Mouse (Mus musculus): Measurements from ENCODE around the gene Gm10447. TPM values are rescaled to one million over a fixed set of nuclear protein-coding genes. Genes with fewer than 3 reads are reported as not detected.

Gm10447 gene
- total and polyA plus RNA-seq, 3 experiments = not detected

- no peak for ATAC-seq (ENCODE audit: extremely low read depth, insufficient number of reproducible peaks, low FRiP score, poor library complexity, severe bottlenecking)
- no peaks in the 10 kb centered on the region for H3K36me3 ChIP-seq (replicated peaks)
Measured at GRCm38 (mm10) chr11:53496946-53497345, 40.0 kb upstream of the Gm10447 start.

DNA sequence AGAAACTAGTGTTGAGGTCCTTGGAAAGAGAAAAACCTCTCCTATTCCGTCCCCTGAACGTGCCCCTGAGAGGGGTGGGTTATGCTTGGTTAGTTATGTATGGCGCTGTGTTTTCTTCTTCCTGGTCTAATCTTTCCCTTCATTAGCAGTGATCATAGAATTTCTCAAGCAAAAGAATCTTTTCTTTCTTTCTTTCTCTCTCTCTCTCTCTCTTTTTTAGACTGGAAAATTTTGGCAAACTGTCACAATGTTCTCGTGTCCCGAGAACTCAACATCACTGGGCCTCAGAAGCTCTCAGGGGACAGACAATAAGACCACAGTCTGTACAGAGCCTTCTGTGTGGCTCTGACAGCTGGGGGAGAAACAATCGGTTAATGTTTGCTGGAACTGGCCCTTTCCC is 38.5 kb upstream of the Gm10447 start:
- Histone ChIP-seq H3K9me3 (replicated peaks) (no peaks in the 10 kb centered on the region), H3K27me3 (ENCODE audit: insufficient read depth, low read length) (peaks cover 12% of the 10 kb centered on the region), H3K4me3 (ENCODE audit: low read depth, low read length) (no peak overlapping the region), H3K4me1 (ENCODE audit: insufficient read depth, low read depth, low read length) (peaks cover 16% of the 10 kb centered on the region), H3K36me3 (replicated peaks) (no peaks in the 10 kb centered on the region)
- DNase-seq (ENCODE audit: low spot score) (no peak), ATAC-seq (ENCODE audit: extremely low read depth, insufficient number of reproducible peaks, low FRiP score, poor library complexity, severe bottlenecking) (no peak)
- no peak for TF ChIP-seq POLR2AphosphoS5 (IDR thresholded peaks at IDR 0.05; ENCODE audit: insufficient replicate concordance, low read depth, low read length)
- no peak for TF ChIP-seq GATA2 (IDR thresholded peaks at IDR 0.05; ENCODE audit: borderline replicate concordance, low read depth, low read length)
- TF ChIP-seq GATA1 (IDR thresholded peaks at IDR 0.05; ENCODE audit: borderline replicate concordance, low read length) = no peak
- no peak for TF ChIP-seq TAL1 (conservative IDR thresholded peaks at IDR 0.05; ENCODE audit: low read depth, low read length)
- TF ChIP-seq CTCF (IDR thresholded peaks at IDR 0.05; ENCODE audit: low read depth, low read length) = no peak

More at GRCm38 (mm10) chr11:53496946-53497345, 40.0 kb upstream of the Gm10447 start:
- Histone ChIP-seq H3K9me3 (replicated peaks) (no peaks in the 10 kb centered on the region), H3K4me1 (ENCODE audit: insufficient read depth, low read depth, low read length) (peaks cover 27% of the 10 kb centered on the region), H3K27me3 (ENCODE audit: insufficient read depth, low read length) (peaks cover 16% of the 10 kb centered on the region), H3K4me3 (ENCODE audit: low read depth, low read length) (no peak overlapping the region)
- no peak for TF ChIP-seq TAL1 (conservative IDR thresholded peaks at IDR 0.05; ENCODE audit: low read depth, low read length)
- no peak for TF ChIP-seq GATA2 (IDR thresholded peaks at IDR 0.05; ENCODE audit: borderline replicate concordance, low read depth, low read length)
- no peak for TF ChIP-seq CTCF (IDR thresholded peaks at IDR 0.05; ENCODE audit: low read depth, low read length)
- no peak for TF ChIP-seq POLR2AphosphoS5 (IDR thresholded peaks at IDR 0.05; ENCODE audit: insufficient replicate concordance, low read depth, low read length)
- TF ChIP-seq GATA1 (IDR thresholded peaks at IDR 0.05; ENCODE audit: borderline replicate concordance, low read length) = no peak
- no peak for DNase-seq (ENCODE audit: low spot score)

GRCm38 (mm10) chr11:53493243-53493955 is 36.5 kb upstream of the Gm10447 start:
- ATAC-seq (ENCODE audit: extremely low read depth, insufficient number of reproducible peaks, low FRiP score, poor library complexity, severe bottlenecking) = no peak

DNA sequence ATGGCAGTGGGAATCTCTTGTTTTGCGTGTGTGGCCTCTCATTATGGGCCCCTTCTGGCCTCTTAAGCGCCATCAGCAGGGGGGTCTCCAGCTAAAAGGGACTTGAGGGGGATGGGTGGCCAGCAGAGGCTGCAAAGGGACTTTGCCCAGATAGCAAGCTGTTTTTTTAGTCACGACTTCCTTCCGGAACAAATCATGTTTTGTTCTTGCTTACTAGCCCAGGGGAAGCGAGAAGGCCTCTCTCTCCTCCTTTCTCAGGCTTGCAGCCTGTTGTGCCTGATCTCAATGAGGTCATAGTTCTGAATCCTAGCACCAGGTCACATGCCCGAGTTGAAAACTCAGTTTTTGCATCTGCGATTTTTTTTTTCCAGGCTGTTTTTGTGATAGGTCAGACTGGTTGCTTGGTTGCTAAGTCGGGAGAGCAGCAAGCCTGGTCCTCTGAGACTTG is 35.1 kb upstream of the Gm10447 start:
- ATAC-seq (ENCODE audit: extremely low read depth, insufficient number of reproducible peaks, low FRiP score, poor library complexity, severe bottlenecking) (no peak), DNase-seq (ENCODE audit: low spot score) (no peak)
- no peak overlapping the region for H3K4me3 ChIP-seq (ENCODE audit: low read depth, low read length)
- H3K9me3 ChIP-seq (replicated peaks) = no peaks in the 10 kb centered on the region
- peaks cover 16% of the 10 kb centered on the region for H3K4me1 ChIP-seq (ENCODE audit: insufficient read depth, low read depth, low read length)
- no peak for TF ChIP-seq GATA2 (IDR thresholded peaks at IDR 0.05; ENCODE audit: borderline replicate concordance, low read depth, low read length)
- TF ChIP-seq POLR2AphosphoS5 (IDR thresholded peaks at IDR 0.05; ENCODE audit: insufficient replicate concordance, low read depth, low read length) = no peak
- no peak for TF ChIP-seq TAL1 (conservative IDR thresholded peaks at IDR 0.05; ENCODE audit: low read depth, low read length)
- TF ChIP-seq CTCF (IDR thresholded peaks at IDR 0.05; ENCODE audit: low read depth, low read length) = no peak
- no peak for TF ChIP-seq GATA1 (IDR thresholded peaks at IDR 0.05; ENCODE audit: borderline replicate concordance, low read length)
- H3K27me3 ChIP-seq (ENCODE audit: insufficient read depth, low read length) = peaks cover 5% of the 10 kb centered on the region
- H3K36me3 ChIP-seq (replicated peaks) = no peaks in the 10 kb centered on the region

More at GRCm38 (mm10) chr11:53493243-53493955, 36.5 kb upstream of the Gm10447 start:
- Histone ChIP-seq H3K36me3 (replicated peaks) (no peaks in the 10 kb centered on the region), H3K4me3 (ENCODE audit: low read depth, low read length) (no peak overlapping the region), H3K4me1 (ENCODE audit: insufficient read depth, low read depth, low read length) (peaks cover 17% of the 10 kb centered on the region), H3K27me3 (ENCODE audit: insufficient read depth, low read length) (peaks cover 6% of the 10 kb centered on the region), H3K9me3 (replicated peaks) (no peaks in the 10 kb centered on the region)
- no peak for DNase-seq (ENCODE audit: low spot score)
- TF ChIP-seq GATA2 (IDR thresholded peaks at IDR 0.05; ENCODE audit: borderline replicate concordance, low read depth, low read length) (no peak), POLR2AphosphoS5 (IDR thresholded peaks at IDR 0.05; ENCODE audit: insufficient replicate concordance, low read depth, low read length) (no peak), GATA1 (IDR thresholded peaks at IDR 0.05; ENCODE audit: borderline replicate concordance, low read length) (no peak), TAL1 (conservative IDR thresholded peaks at IDR 0.05; ENCODE audit: low read depth, low read length) (no peak), CTCF (IDR thresholded peaks at IDR 0.05; ENCODE audit: low read depth, low read length) (no peak)

GRCm38 (mm10) chr11:53489421-53489820 is 32.5 kb upstream of the Gm10447 start:
- H3K9me3 ChIP-seq (replicated peaks) = no peaks in the 10 kb centered on the region
- ATAC-seq (ENCODE audit: extremely low read depth, insufficient number of reproducible peaks, low FRiP score, poor library complexity, severe bottlenecking) = no peak
- no peak for DNase-seq (ENCODE audit: low spot score)
- TF ChIP-seq CTCF (IDR thresholded peaks at IDR 0.05; ENCODE audit: low read depth, low read length) (no peak), TAL1 (conservative IDR thresholded peaks at IDR 0.05; ENCODE audit: low read depth, low read length) (no peak), GATA2 (IDR thresholded peaks at IDR 0.05; ENCODE audit: borderline replicate concordance, low read depth, low read length) (no peak), GATA1 (IDR thresholded peaks at IDR 0.05; ENCODE audit: borderline replicate concordance, low read length) (no peak), POLR2AphosphoS5 (IDR thresholded peaks at IDR 0.05; ENCODE audit: insufficient replicate concordance, low read depth, low read length) (no peak)
- no peaks in the 10 kb centered on the region for H3K36me3 ChIP-seq (replicated peaks)
- peaks cover 7% of the 10 kb centered on the region for H3K27me3 ChIP-seq (ENCODE audit: insufficient read depth, low read length)
- no peak overlapping the region for H3K4me3 ChIP-seq (ENCODE audit: low read depth, low read length)
- H3K4me1 ChIP-seq (ENCODE audit: insufficient read depth, low read depth, low read length) = peaks cover 29% of the 10 kb centered on the region

GRCm38 (mm10) chr11:53489007-53489406 is 32.1 kb upstream of the Gm10447 start:
- DNase-seq (ENCODE audit: low spot score) = no peak
- H3K4me3 ChIP-seq (ENCODE audit: low read depth, low read length) = no peak overlapping the region
- ATAC-seq (ENCODE audit: extremely low read depth, insufficient number of reproducible peaks, low FRiP score, poor library complexity, severe bottlenecking) = no peak

More at GRCm38 (mm10) chr11:53489007-53489406, 32.1 kb upstream of the Gm10447 start:
- peaks cover 33% of the 10 kb centered on the region for H3K4me1 ChIP-seq (ENCODE audit: insufficient read depth, low read depth, low read length)
- H3K36me3 ChIP-seq (replicated peaks) = no peaks in the 10 kb centered on the region
- TF ChIP-seq POLR2AphosphoS5 (IDR thresholded peaks at IDR 0.05; ENCODE audit: insufficient replicate concordance, low read depth, low read length) = no peak
- TF ChIP-seq GATA1 (IDR thresholded peaks at IDR 0.05; ENCODE audit: borderline replicate concordance, low read length) = no peak
- TF ChIP-seq TAL1 (conservative IDR thresholded peaks at IDR 0.05; ENCODE audit: low read depth, low read length) = no peak
- no peak for TF ChIP-seq GATA2 (IDR thresholded peaks at IDR 0.05; ENCODE audit: borderline replicate concordance, low read depth, low read length)
- TF ChIP-seq CTCF (IDR thresholded peaks at IDR 0.05; ENCODE audit: low read depth, low read length) = no peak
- peaks cover 7% of the 10 kb centered on the region for H3K27me3 ChIP-seq (ENCODE audit: insufficient read depth, low read length)
- no peaks in the 10 kb centered on the region for H3K9me3 ChIP-seq (replicated peaks)

Data from G1E (cell line).